Mouse (Mus musculus) olfactory bulb, adult 2 months (tissue): Measurements from ENCODE around the gene Tmem178. TPM values are rescaled to one million over a fixed set of nuclear protein-coding genes. Genes with fewer than 3 reads are reported as not detected.

ENCODE experiments used
- H3K27ac ChIP-seq: fragments of 200-500 bp; 2 replicates; pipeline ENCODE4 v1.5.1; 2012; ENCODE audit warnings: low read depth, low read length; ENCODE audit not compliant: insufficient read depth
- H3K4me1 ChIP-seq: fragments of 200-500 bp; 2 replicates; pipeline ENCODE4 v1.6.1; 2012; ENCODE audit warnings: low read length; ENCODE audit not compliant: control insufficient read depth, insufficient read depth
- H3K4me3 ChIP-seq: fragments of 200-500 bp; 2 replicates; pipeline ENCODE4 v1.5.1; 2012; ENCODE audit warnings: mild to moderate bottlenecking, low read depth, low read length, moderate library complexity; ENCODE audit not compliant: insufficient read depth
- CTCF ChIP-seq: fragments of 200-500 bp; IDR thresholded peaks from 2 replicates; pipeline ENCODE4 v1.5.1; 2012; ENCODE audit warnings: low read depth, mild to moderate bottlenecking, low read length, moderate library complexity; ENCODE audit not compliant: insufficient read depth
- POLR2A ChIP-seq: fragments of 200-500 bp; IDR thresholded peaks from 2 replicates; pipeline ENCODE4 v1.6.1; 2012; ENCODE audit warnings: mild to moderate bottlenecking, low read depth, low read length, moderate library complexity; ENCODE audit not compliant: insufficient read depth
- WGBS: fragments of 180-500 bp; shearing (Covaris S2); methylation state at CpG from one replicate; pipeline ENCODE4 v1.1.7; 2018; 5-methylcytosine and 5-hydroxymethylcytosine counted together
- polyA plus RNA-seq: library from polyadenylated mRNA; stranded (reverse); fragments of >200 nt; gene quantifications from 2 replicates; pipeline ENCODE4 v1.2.4, GENCODE M21; 2012; ENCODE audit warnings: low replicate concordance; ENCODE audit not compliant: missing spikeins, insufficient read depth, insufficient read length

The Tmem178 gene
- polyA plus RNA-seq, 1 experiment, result not detected

GRCm38 (mm10) chr17:80952305-80952704, 7.9 kb downstream of the Tmem178 start:
- no peak overlapping the region for H3K4me3 ChIP-seq
- WGBS, result 58% methylated on average over 7 of the region's 7 CpGs
- no peak overlapping the region for H3K27ac ChIP-seq
- H3K4me1 ChIP-seq, result peaks cover 4% of the 10 kb centered on the region; the same call in 1 of the 2 replicates
- TF ChIP-seq POLR2A (no peak), CTCF (no peak)

DNA sequence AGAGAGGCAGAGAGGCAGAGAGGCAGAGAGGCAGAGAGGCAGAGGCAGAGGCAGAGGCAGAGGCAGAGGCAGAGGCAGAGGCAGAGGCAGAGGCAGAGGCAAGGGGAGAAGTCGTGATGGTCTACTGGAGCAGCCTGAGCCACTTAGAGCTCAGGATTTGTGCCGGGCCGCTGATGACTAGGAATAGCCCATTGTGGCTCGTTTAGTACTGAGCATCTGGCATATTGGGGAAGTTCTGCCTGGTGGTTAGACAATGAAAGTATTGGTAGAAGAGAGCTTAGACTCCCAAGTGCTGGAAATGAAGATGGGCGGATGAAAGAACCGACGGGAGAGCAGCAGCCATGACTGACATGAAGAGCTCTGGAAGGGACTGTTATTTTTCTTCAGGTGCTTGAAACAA, 11.0 kb downstream of the Tmem178 start:
- TF ChIP-seq POLR2A (no peak), CTCF (no peak)
- Histone ChIP-seq H3K4me3 (no peak overlapping the region), H3K27ac (no peak overlapping the region), H3K4me1 (peaks cover 8% of the 10 kb centered on the region)
- 73% methylated on average over 7 of the region's 7 CpGs for WGBS

DNA sequence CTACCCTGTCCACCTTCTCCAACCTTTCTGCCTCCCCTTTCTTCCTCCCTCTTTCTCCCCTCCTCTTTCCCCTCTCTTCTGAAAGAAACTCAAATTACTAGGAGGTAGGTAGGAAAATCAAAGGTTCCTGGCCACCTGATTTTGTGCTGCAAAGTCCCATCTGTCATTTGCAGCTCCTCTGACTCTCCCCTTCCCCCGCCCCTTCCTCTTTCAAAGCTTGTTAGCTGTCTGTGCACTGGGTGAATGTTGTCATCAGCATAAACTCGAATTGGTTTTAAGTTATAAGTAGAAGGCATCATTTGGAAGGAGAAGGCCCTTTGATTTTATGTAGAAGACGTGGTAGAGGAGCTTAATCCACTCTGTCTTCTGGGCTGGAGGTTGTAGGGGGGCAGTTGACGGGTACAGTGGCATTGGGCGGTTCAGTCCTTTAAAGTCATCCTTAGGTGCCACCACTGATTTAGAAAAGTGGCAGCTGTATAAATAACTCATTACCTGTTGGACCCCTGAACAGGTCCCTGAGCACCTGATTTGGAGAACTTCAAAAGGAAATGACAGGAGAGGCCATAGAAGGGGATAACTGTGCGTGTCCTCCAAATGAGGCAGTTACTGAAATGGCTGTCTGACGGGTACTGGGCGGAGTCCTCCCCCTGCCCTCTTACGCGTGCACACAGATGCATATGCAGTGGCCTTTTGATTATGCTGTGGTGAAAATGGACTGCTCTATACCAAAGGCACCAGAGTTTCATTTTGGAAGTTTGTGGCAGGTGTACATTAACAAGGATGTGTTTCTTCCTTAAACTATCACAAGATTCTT, 11.8 kb downstream of the Tmem178 start:
- TF ChIP-seq CTCF, result no peak
- no peak for TF ChIP-seq POLR2A
- Histone ChIP-seq H3K4me3 (no peak overlapping the region), H3K27ac (no peak overlapping the region), H3K4me1 (peaks cover 8% of the 10 kb centered on the region)
- 88% methylated on average over 10 of the region's 10 CpGs for WGBS

- no peak overlapping the region for H3K27ac ChIP-seq
- 79% methylated on average over 6 of the region's 6 CpGs for WGBS
- H3K4me3 ChIP-seq, result no peak overlapping the region
- TF ChIP-seq CTCF (no peak), POLR2A (no peak)
- peaks cover 4% of the 10 kb centered on the region for H3K4me1 ChIP-seq
Observed at GRCm38 (mm10) chr17:80958332-80958731, 13.9 kb downstream of the Tmem178 start.

DNA sequence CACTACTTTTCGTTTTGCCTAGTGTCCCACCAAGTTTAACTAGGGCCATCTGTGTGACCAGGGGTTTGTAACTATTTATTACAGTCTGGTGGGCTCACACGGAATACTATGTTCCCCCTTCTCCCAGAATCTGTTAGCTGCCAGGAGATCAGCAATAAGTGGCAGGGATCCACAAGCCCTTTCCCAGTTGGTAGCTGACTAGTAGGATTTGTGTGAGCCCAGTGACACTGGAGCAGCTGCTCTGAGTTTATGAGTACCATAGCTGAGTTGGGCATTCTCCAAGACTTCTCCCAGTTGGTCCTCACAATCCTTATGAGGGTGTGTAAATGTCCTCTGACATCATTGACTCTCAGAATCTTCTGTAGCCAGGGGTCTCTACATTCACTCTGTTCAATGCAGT, 15.4 kb downstream of the Tmem178 start:
- WGBS, result 84% methylated on average over 2 of the region's 2 CpGs
- no peak for TF ChIP-seq POLR2A
- TF ChIP-seq CTCF, result no peak
- no peak overlapping the region for H3K27ac ChIP-seq
- H3K4me1 ChIP-seq, result peaks cover 4% of the 10 kb centered on the region
- no peak overlapping the region for H3K4me3 ChIP-seq

DNA sequence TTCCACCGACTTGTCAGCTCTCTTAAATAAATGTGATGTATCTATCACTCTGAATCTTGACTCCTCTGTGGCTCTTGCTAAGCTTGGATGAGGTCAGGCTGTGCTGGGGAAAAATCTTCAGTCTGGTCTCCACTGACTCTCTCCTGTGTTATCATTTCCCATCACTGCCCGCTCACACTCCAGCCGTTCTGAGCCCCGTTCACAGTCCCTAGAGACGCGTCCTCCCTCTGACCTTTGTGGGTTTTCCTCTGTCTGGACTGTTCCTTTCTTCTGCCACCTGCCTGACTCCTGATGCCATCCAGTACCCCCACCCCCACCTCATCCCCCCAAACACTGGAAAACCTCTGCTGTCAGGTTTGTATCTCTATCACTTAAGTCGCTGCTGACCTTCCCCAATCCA, 23.0 kb downstream of the Tmem178 start:
- WGBS, result 83% methylated on average over 7 of the region's 7 CpGs
- no peak overlapping the region for H3K27ac ChIP-seq
- H3K4me3 ChIP-seq, result no peak overlapping the region
- H3K4me1 ChIP-seq, result peaks cover 10% of the 10 kb centered on the region
- no peak for TF ChIP-seq CTCF
- no peak for TF ChIP-seq POLR2A

- H3K27ac ChIP-seq, result no peak overlapping the region
- 47% methylated on average over 18 of the region's 18 CpGs for WGBS
Observed at GRCm38 (mm10) chr17:80969643-80970619, 25.5 kb downstream of the Tmem178 start.

GRCm38 (mm10) chr17:80970716-80971115, 26.3 kb downstream of the Tmem178 start:
- 79% methylated on average over 10 of the region's 10 CpGs for WGBS
- no peak for TF ChIP-seq POLR2A
- no peak for TF ChIP-seq CTCF
- H3K4me3 ChIP-seq, result no peak overlapping the region
- no peak overlapping the region for H3K27ac ChIP-seq
- H3K4me1 ChIP-seq, result peaks cover 10% of the 10 kb centered on the region

More at GRCm38 (mm10) chr17:80969643-80970619, 25.5 kb downstream of the Tmem178 start:
- TF ChIP-seq CTCF (no peak), POLR2A (no peak)
- peaks cover 10% of the 10 kb centered on the region for H3K4me1 ChIP-seq
- no peak overlapping the region for H3K4me3 ChIP-seq

DNA sequence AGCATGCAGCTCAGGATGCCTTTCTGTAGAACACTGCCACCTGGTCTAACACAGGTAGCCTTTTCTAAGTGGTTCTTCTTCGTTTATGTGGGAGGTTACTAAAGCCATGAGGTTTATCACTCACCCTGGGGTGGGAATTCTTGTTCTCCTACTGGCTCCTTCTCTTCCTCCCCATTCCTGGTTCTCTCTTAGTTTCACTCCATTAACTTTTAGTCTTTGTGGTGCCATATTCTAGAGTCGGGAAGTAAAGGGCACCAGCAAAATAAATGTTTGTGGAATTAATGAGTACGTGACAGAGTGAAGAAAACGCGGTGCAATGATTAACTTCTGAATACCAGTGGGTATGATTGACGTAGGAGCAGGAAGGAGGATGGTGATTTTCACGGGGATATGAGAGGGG, 28.5 kb downstream of the Tmem178 start:
- WGBS, result 82% methylated on average over 7 of the region's 7 CpGs
- TF ChIP-seq POLR2A (no peak), CTCF (no peak)

More for the DNA sequence above, 28.5 kb downstream of the Tmem178 start:
- Histone ChIP-seq H3K4me3 (no peak overlapping the region), H3K4me1 (peaks cover 10% of the 10 kb centered on the region), H3K27ac (no peak overlapping the region)
